Comparison of ENCODE assay signal across 27 mouse cellular contexts in genomic region chr8:48181000-48181399, GRCm38 (mm10).
"Had no signal": no experiment of that assay in that cellular context is flagged by ENCODE, and none has a peak within 500 bp of the region (broad histone marks: within the 10 kb centered on the region; RNA-seq: fewer than 3 reads in every experiment).

No protein-coding gene starts in this region.

- H3K4me2 ChIP-seq: heart, embryonic 11.5 days; heart, embryonic 13.5 days; heart, embryonic 15.5 days; hindbrain, embryonic 12.5 days; hindbrain, embryonic 14.5 days; intestine, embryonic 15.5 days; limb, embryonic 12.5 days; liver, embryonic 11.5 days had no signal

- ATAC-seq: hindbrain, embryonic 16.5 days; inflammation-experienced regulatory T-cells, adult 6 months; intestine, embryonic 15.5 days; intestine, postnatal 0 days had no signal

- DNase-seq: gastrocnemius, adult 2 months; gastrocnemius, postnatal 10 days; gastrocnemius, postnatal 25 days; heart, adult 2 months; heart, postnatal 14 days; heart, postnatal 4 days; kidney, adult 18-20 months; kidney, adult 8-10 months; kidney, postnatal 10 days; kidney, postnatal 25 days; kidney, postnatal 4 days; liver had no signal

- H3K9ac ChIP-seq: heart, embryonic 13.5 days; heart, embryonic 15.5 days; hindbrain, embryonic 12.5 days; hindbrain, embryonic 14.5 days; intestine, embryonic 15.5 days; limb, embryonic 12.5 days had no signal

- H3K27me3 ChIP-seq: heart, embryonic 13.5 days; heart, embryonic 15.5 days; hindbrain, embryonic 12.5 days; intestine, embryonic 15.5 days had no signal

- H3K36me3 ChIP-seq: heart, embryonic 13.5 days; heart, embryonic 15.5 days; hindbrain, embryonic 12.5 days; intestine, embryonic 15.5 days; limb, embryonic 10.5 days; limb, embryonic 12.5 days had no signal

- H3K4me1 ChIP-seq: heart, embryonic 13.5 days; heart, embryonic 15.5 days; intestine, embryonic 15.5 days; limb, embryonic 12.5 days had no signal

- H3K9me3 ChIP-seq: heart, embryonic 15.5 days; intestine, embryonic 15.5 days had no signal

- H3K4me3 ChIP-seq: gastrocnemius, adult 2 months; heart, adult 2 months; heart, embryonic 13.5 days; heart, embryonic 15.5 days; hindbrain, embryonic 10.5 days; hindbrain, embryonic 12.5 days; intestine, embryonic 15.5 days; layer of hippocampus, adult 2 months; left cerebral cortex, adult 2 months; limb, embryonic 10.5 days; limb, embryonic 12.5 days had no signal

- H3K27ac ChIP-seq: gastrocnemius, adult 2 months; heart, adult 2 months; heart, embryonic 13.5 days; heart, embryonic 15.5 days; hindbrain, embryonic 10.5 days; hindbrain, embryonic 12.5 days; hindbrain, embryonic 14.5 days; intestine, embryonic 15.5 days; layer of hippocampus, adult 2 months; left cerebral cortex, adult 2 months; limb, embryonic 10.5 days; limb, embryonic 12.5 days had no signal
